Comparison of ENCODE assay signal across 11 mouse cellular contexts in genomic region chr11:113442036-113442435, GRCm38 (mm10).
"Had no signal": no experiment of that assay in that cellular context is flagged by ENCODE, and none has a peak within 500 bp of the region (broad histone marks: within the 10 kb centered on the region; RNA-seq: fewer than 3 reads in every experiment).

No protein-coding gene starts in this region.

- DNase-seq: retina, postnatal 1 day; right cerebral cortex, adult 18-20 months; right cerebral cortex, postnatal 14 days; right cerebral cortex, postnatal 25 days; spleen, adult 18-20 months; thymus, adult 18-20 months; thymus, adult 2 months; thymus, postnatal 14 days; thymus, postnatal 25 days; thymus, postnatal 36 days; thymus, postnatal 4 days had no signal
